In the genomic region with DNA sequence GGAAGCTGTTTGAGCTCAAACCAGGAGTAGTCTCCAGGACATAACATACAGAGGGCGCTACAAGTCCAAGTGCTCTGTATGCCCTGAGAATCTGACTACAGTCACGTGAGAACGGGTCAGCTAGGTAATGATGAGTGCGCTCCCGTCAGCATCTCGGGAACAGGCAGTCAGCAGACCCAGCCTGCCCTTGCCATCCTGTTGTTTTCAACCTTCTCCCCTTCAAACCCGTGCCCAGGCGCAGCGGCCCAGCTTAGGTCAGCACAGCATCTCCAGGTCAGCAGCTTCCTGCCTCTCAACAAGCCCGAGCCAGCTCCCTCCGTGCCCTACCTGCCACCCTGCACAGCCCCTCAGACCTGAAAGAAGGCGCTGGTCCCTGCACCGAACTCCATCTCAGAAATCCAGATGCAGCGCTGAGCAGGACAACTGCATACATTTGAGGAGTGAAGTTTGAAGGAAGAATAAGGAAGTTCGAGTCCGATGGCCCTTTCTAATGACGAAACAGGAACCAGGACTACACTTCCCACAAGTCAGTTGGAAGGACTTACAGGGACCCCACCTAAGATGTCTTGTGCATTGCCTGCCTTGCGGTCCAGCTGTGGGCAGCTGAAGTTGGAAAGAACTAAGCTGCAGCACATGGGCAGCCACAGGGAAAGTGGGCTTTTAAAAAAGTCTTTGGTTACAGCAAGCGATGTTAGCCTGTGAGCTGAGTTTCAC, we compare ENCODE assay signal across 8 mouse cellular contexts. TPM values are rescaled to one million over a fixed set of nuclear protein-coding genes. Genes with fewer than 3 reads are reported as not detected.
DNase-seq lines count a peak whose midpoint lies in the region; ATAC-seq and TF ChIP-seq lines count a peak whose summit lies in the region.

A gene (minus strand): TSS at position 476 of the 714 bp plus-strand sequence.
A gene (minus strand): TSS at position 498 of the 714 bp plus-strand sequence.

- peaks cover 4% of the 10 kb centered on the region for H3K4me1 ChIP-seq in E14TG2a.4 (replicated peaks; ENCODE audit: low read depth, low read length)
- 0 out of 2 replicates have a peak, but pooled peaks cover 4% of the 10 kb centered on the region for H3K4me1 ChIP-seq in forebrain, embryonic 12.5 days
- H3K4me1 ChIP-seq in heart, postnatal 0 days (ENCODE audit: control insufficient read depth, insufficient read depth): no peaks in the 10 kb centered on the region
- no peaks in the 10 kb centered on the region for H3K4me1 ChIP-seq in liver, embryonic 16.5 days (ENCODE audit: control insufficient read depth, low read depth, low read length)
- peaks cover 6% of the 10 kb centered on the region for H3K4me1 ChIP-seq in neural tube, embryonic 13.5 days (replicated peaks)
- peaks cover 3% of the 10 kb centered on the region for H3K4me1 ChIP-seq in testis, adult 2 months (ENCODE audit: control insufficient read depth, insufficient read depth, low read length)

- under 1% methylated on average over 19 of the region's 19 CpGs for WGBS in forebrain, embryonic 12.5 days
- WGBS in heart, postnatal 0 days: 0% methylated on average over 19 of the region's 19 CpGs
- WGBS in liver, embryonic 16.5 days (ENCODE audit: insufficient replicate concordance): under 1% methylated on average over 19 of the region's 19 CpGs
- under 1% methylated on average over 19 of the region's 19 CpGs for WGBS in neural tube, embryonic 13.5 days

- H3K4me2 ChIP-seq in forebrain, embryonic 12.5 days: peak within 1 kb of the TSS; percentile 51
- H3K4me2 ChIP-seq in heart, postnatal 0 days (ENCODE audit: low read depth, low read length): peak within 1 kb of the TSS; percentile 62
- H3K4me2 ChIP-seq in liver, embryonic 16.5 days (ENCODE audit: low read depth, low read length): peak within 1 kb of the TSS; percentile 58
- peak within 1 kb of the TSS; percentile 60 for H3K4me2 ChIP-seq in neural tube, embryonic 13.5 days

- H3K27ac ChIP-seq in forebrain, embryonic 12.5 days: 0 out of 2 replicates have a peak within 1 kb of the TSS, but pooled peaks have one; percentile 5
- H3K27ac ChIP-seq in heart, postnatal 0 days (ENCODE audit: low read depth): peak within 1 kb of the TSS; percentile 83
- H3K27ac ChIP-seq in liver, embryonic 16.5 days (ENCODE audit: low read length): peak within 1 kb of the TSS; percentile 29; the same call in 1 of the 2 replicates
- H3K27ac ChIP-seq in neural tube, embryonic 13.5 days (replicated peaks): peak within 1 kb of the TSS; percentile 68
- peak within 1 kb of the TSS; percentile 15; the same call in 1 of the 2 replicates for H3K27ac ChIP-seq in testis, adult 2 months (ENCODE audit: control insufficient read depth, insufficient read depth, low read depth, low read length)

- peak within 1 kb of the TSS; percentile 88 for H3K4me3 ChIP-seq in E14TG2a.4 (replicated peaks; ENCODE audit: low read length)
- peak within 1 kb of the TSS; percentile 80 for H3K4me3 ChIP-seq in forebrain, embryonic 12.5 days (replicated peaks)
- H3K4me3 ChIP-seq in heart, postnatal 0 days (ENCODE audit: low read depth, low read length): peak within 1 kb of the TSS; percentile 96
- H3K4me3 ChIP-seq in liver, embryonic 16.5 days (ENCODE audit: low read depth, low read length): peak within 1 kb of the TSS; percentile 84
- peak within 1 kb of the TSS; percentile 91 for H3K4me3 ChIP-seq in neural tube, embryonic 13.5 days
- H3K4me3 ChIP-seq in testis, adult 2 months (ENCODE audit: control insufficient read depth, low read depth, low read length): peak within 1 kb of the TSS; percentile 92

- peak; percentile 80 for DNase-seq in c-Kit-positive CD71-positive TER-119-positive erythroid progenitor cells, embryonic 14.5 days (ENCODE audit: low spot score)
- peak; percentile 92 for DNase-seq in heart, postnatal 0 days (ENCODE audit: low spot score)
- peak; percentile 87 to 91 for DNase-seq in kidney, postnatal 4 days

- no peak for TF ChIP-seq EP300 in heart, postnatal 0 days (IDR thresholded peaks at IDR 0.05; ENCODE audit: low read depth)

- no peak for TF ChIP-seq CTCF in E14TG2a.4 (conservative IDR thresholded peaks at IDR 0.05; ENCODE audit: low read length)
- TF ChIP-seq CTCF in heart, postnatal 0 days (IDR thresholded peaks at IDR 0.05; ENCODE audit: low read depth): peak; percentile 64
- no peak for TF ChIP-seq CTCF in testis, adult 2 months (IDR thresholded peaks at IDR 0.05; ENCODE audit: control insufficient read depth, insufficient read depth, insufficient replicate concordance, low read depth, low read length)

- no peaks in the 10 kb centered on the region for H3K36me3 ChIP-seq in E14TG2a.4 (ENCODE audit: insufficient read depth, low read length)
- no peaks in the 10 kb centered on the region for H3K36me3 ChIP-seq in forebrain, embryonic 12.5 days (replicated peaks)
- no peaks in the 10 kb centered on the region for H3K36me3 ChIP-seq in heart, postnatal 0 days (replicated peaks; ENCODE audit: control insufficient read depth, insufficient read depth, low read length)
- no peaks in the 10 kb centered on the region for H3K36me3 ChIP-seq in liver, embryonic 16.5 days (ENCODE audit: control insufficient read depth, insufficient read depth)
- no peaks in the 10 kb centered on the region for H3K36me3 ChIP-seq in neural tube, embryonic 13.5 days
- H3K36me3 ChIP-seq in testis, adult 2 months (ENCODE audit: control insufficient read depth, insufficient read depth, low read length): no peaks in the 10 kb centered on the region

- H3K9me3 ChIP-seq in E14TG2a.4 (ENCODE audit: low read length): no peaks in the 10 kb centered on the region
- H3K9me3 ChIP-seq in forebrain, embryonic 12.5 days: no peaks in the 10 kb centered on the region
- H3K9me3 ChIP-seq in heart, postnatal 0 days (replicated peaks; ENCODE audit: control insufficient read depth, low read length): no peaks in the 10 kb centered on the region
- no peaks in the 10 kb centered on the region for H3K9me3 ChIP-seq in liver, embryonic 16.5 days (replicated peaks; ENCODE audit: control insufficient read depth, low read length)
- H3K9me3 ChIP-seq in neural tube, embryonic 13.5 days: no peaks in the 10 kb centered on the region

- no peaks in the 10 kb centered on the region for H3K27me3 ChIP-seq in E14TG2a.4 (ENCODE audit: insufficient read depth, low read length)
- H3K27me3 ChIP-seq in forebrain, embryonic 12.5 days: no peaks in the 10 kb centered on the region
- H3K27me3 ChIP-seq in heart, postnatal 0 days (ENCODE audit: control insufficient read depth, insufficient read depth, low read length): no peaks in the 10 kb centered on the region
- no peaks in the 10 kb centered on the region for H3K27me3 ChIP-seq in liver, embryonic 16.5 days (ENCODE audit: control insufficient read depth, insufficient read depth, low read depth, low read length)
- no peaks in the 10 kb centered on the region for H3K27me3 ChIP-seq in neural tube, embryonic 13.5 days
- no peaks in the 10 kb centered on the region for H3K27me3 ChIP-seq in testis, adult 2 months (ENCODE audit: control insufficient read depth, insufficient read depth, low read length)

- H3K9ac ChIP-seq in forebrain, embryonic 12.5 days: peak within 1 kb of the TSS; percentile 69
- H3K9ac ChIP-seq in heart, postnatal 0 days (replicated peaks; ENCODE audit: low read depth, low read length): peak within 1 kb of the TSS; percentile 81
- peak within 1 kb of the TSS; percentile 79 for H3K9ac ChIP-seq in liver, embryonic 16.5 days (ENCODE audit: low read depth, low read length)
- H3K9ac ChIP-seq in neural tube, embryonic 13.5 days: peak within 1 kb of the TSS; percentile 81

- no peak for TF ChIP-seq POLR2A in testis, adult 2 months (IDR thresholded peaks at IDR 0.05; ENCODE audit: control insufficient read depth, low read depth, low read length)

- ATAC-seq in forebrain, embryonic 12.5 days (ENCODE audit: low FRiP score): peak; percentile 98
- ATAC-seq in heart, postnatal 0 days (ENCODE audit: insufficient read depth, low read depth): peak; percentile 99
- ATAC-seq in liver, embryonic 16.5 days (ENCODE audit: low read depth): peak; percentile 98
- ATAC-seq in neural tube, embryonic 13.5 days (ENCODE audit: low read depth): peak; percentile 100

RNA-seq across cellular contexts. Expression of the first gene that starts in this region (rescaled TPM):
- 0.49 TPM in 1 of 2 replicates, not detected in the other for polyA plus RNA-seq in forebrain, embryonic 12.5 days (2016; fragmentation: Nextera tagmentation; extraction: Ambion mirVana)
- 1.6 TPM in 1 of 2 replicates, not detected in the other for total RNA-seq in heart, postnatal 0 days (2014; rRNA removed; ENCODE audit: low replicate concordance)
- polyA plus RNA-seq in heart, postnatal 0 days (2015; fragmentation: Nextera tagmentation; extraction: Ambion mirVana): 0.14 TPM in 1 of 2 replicates, not detected in the other
- not detected in 2 replicates for polyA plus RNA-seq in liver, embryonic 16.5 days (2015; fragmentation: Nextera tagmentation; extraction: Ambion mirVana)
- not detected in 2 replicates for polyA plus RNA-seq in neural tube, embryonic 13.5 days (2015; fragmentation: Nextera tagmentation; extraction: Ambion mirVana)
- not detected in 2 replicates for polyA plus RNA-seq in testis, adult 2 months (2012; rRNA removed)

RNA-seq across cellular contexts. Expression of the second gene that starts in this region (rescaled TPM):
- polyA plus RNA-seq in forebrain, embryonic 12.5 days (2016; fragmentation: Nextera tagmentation; extraction: Ambion mirVana): 3.4 and 3.8 TPM in 2 replicates
- 2.5 and 2.7 TPM in 2 replicates for total RNA-seq in heart, postnatal 0 days (2014; rRNA removed; ENCODE audit: low replicate concordance)
- polyA plus RNA-seq in heart, postnatal 0 days (2015; fragmentation: Nextera tagmentation; extraction: Ambion mirVana): 1.0 TPM in 2 replicates
- 0.77 and 0.99 TPM in 2 replicates for polyA plus RNA-seq in liver, embryonic 16.5 days (2015; fragmentation: Nextera tagmentation; extraction: Ambion mirVana)
- 2.6 and 2.7 TPM in 2 replicates for polyA plus RNA-seq in neural tube, embryonic 13.5 days (2015; fragmentation: Nextera tagmentation; extraction: Ambion mirVana)
- 0.38 and 0.47 TPM in 2 replicates for polyA plus RNA-seq in testis, adult 2 months (2012; rRNA removed)

Comparison
In these comparisons a context has a peak if more than half of its experiments do, and no peak if none do; other contexts are left out.
1. Peak in every context shown above with its lines: DNase-seq, ATAC-seq, H3K4me3 ChIP-seq and H3K27ac ChIP-seq.
2. Peak in ATAC-seq, H3K4me3 ChIP-seq, H3K27ac ChIP-seq, H3K9ac ChIP-seq and H3K4me2 ChIP-seq in liver, embryonic 16.5 days; RNA of the genes that start here not detected or under 1 TPM.
3. H3K27ac ChIP-seq: peak in every context shown above with its lines; median percentile 83 in heart, postnatal 0 days; 68 in neural tube, embryonic 13.5 days; 29 in liver, embryonic 16.5 days; 15 in testis, adult 2 months; 5 in forebrain, embryonic 12.5 days.